Mouse (Mus musculus): ENCODE data around the gene Lrrc29. TPM values are rescaled to one million over a fixed set of nuclear protein-coding genes. Genes with fewer than 3 reads are reported as not detected.

Gene Lrrc29
- polyA plus RNA-seq, 1 experiment from 2014 or later: 1.4 TPM

- no peak for DNase-seq (ENCODE audit: low spot score)
- no peaks in the 10 kb centered on the region for H3K9me3 ChIP-seq (replicated peaks)
- WGBS: 74% methylated on average over 6 of the region's 6 CpGs
- no peak overlapping the region for H3K4me3 ChIP-seq
- peaks cover 41% of the 10 kb centered on the region for H3K36me3 ChIP-seq
- 0 out of 2 replicates have a peak, but pooled peaks cover 9% of the 10 kb centered on the region for H3K4me1 ChIP-seq
- H3K27ac ChIP-seq: no peak overlapping the region
- H3K27me3 ChIP-seq (ENCODE audit: low read depth, poor library complexity, severe bottlenecking): peaks cover 8% of the 10 kb centered on the region
These were observed 14.0 kb upstream of the Lrrc29 start for GRCm38 (mm10) chr8:105339886-105340635.

GRCm38 (mm10) chr8:105338992-105339391, 12.9 kb upstream of the Lrrc29 start:
- DNase-seq (ENCODE audit: low spot score): no peak
- H3K27ac ChIP-seq: no peak overlapping the region
- H3K27me3 ChIP-seq (ENCODE audit: low read depth, poor library complexity, severe bottlenecking): peaks cover 8% of the 10 kb centered on the region
- H3K9me3 ChIP-seq (replicated peaks): no peaks in the 10 kb centered on the region
- 26% methylated on average over 4 of the region's 4 CpGs for WGBS
- H3K4me3 ChIP-seq: no peak overlapping the region
- peaks cover 52% of the 10 kb centered on the region for H3K36me3 ChIP-seq
- 0 out of 2 replicates have a peak, but pooled peaks cover 9% of the 10 kb centered on the region for H3K4me1 ChIP-seq

DNA sequence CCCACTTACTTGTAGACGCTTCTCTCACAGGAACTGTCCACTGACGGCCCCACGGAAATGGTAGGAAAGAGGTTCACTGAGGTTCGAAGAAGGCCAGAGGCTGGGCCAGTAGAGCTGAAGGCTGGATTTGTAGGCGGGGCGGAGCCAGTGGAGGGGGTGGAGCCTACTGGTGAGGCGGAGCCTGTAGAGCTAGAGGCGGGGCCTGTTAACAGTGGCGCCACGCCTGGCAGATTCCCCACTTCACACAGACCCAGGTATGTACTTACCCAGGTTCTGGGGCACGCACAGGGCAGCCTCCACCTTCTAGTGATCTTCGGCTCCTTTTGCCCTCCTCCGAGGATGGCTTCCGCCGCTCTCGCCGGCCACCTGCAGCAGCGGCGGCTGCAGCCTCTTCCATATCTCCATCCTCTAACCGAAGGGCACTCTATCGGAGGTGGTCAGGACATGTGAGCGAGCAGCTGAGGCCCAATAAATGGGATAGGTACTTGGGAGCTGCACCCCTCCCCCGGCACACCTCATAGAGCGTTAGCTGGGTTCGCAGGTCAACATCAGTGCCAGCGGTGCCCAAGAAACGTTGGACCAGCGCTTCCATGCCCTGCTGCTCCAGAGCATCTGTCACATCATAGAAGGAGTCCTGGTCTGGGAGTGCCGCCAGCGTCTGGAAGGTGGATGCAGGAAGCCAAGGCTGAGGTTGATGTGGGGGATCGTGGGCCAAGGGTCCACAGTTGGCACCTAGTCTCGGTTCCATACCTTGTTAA, 10.5 kb upstream of the Lrrc29 start:
- 40% methylated on average over 32 of the region's 32 CpGs for whole genome bisulfite sequencing
- peaks cover 76% of the 10 kb centered on the region for H3K36me3 ChIP-seq
- H3K4me3 ChIP-seq: no peak overlapping the region

GRCm38 (mm10) chr8:105332523-105332922, 6.4 kb upstream of the Lrrc29 start:
- WGBS: 86% methylated on average over 2 of the region's 2 CpGs
- H3K36me3 ChIP-seq: peaks cover 98% of the 10 kb centered on the region
- no peak for DNase-seq (ENCODE audit: low spot score)

More for the DNA sequence above, 10.5 kb upstream of the Lrrc29 start:
- Histone ChIP-seq H3K9me3 (replicated peaks) (no peaks in the 10 kb centered on the region), H3K4me1 (0 out of 2 replicates have a peak, but pooled peaks cover 9% of the 10 kb centered on the region), H3K27me3 (ENCODE audit: low read depth, poor library complexity, severe bottlenecking) (peaks cover 8% of the 10 kb centered on the region), H3K27ac (no peak overlapping the region)
- DNase-seq (ENCODE audit: low spot score): no peak

GRCm38 (mm10) chr8:105331931-105332330, 5.9 kb upstream of the Lrrc29 start:
- Histone ChIP-seq H3K4me1 (peaks cover 6% of the 10 kb centered on the region), H3K27ac (no peak overlapping the region), H3K27me3 (ENCODE audit: low read depth, poor library complexity, severe bottlenecking) (peaks cover 4% of the 10 kb centered on the region; the same call in 1 of the 2 replicates), H3K36me3 (peaks cover 95% of the 10 kb centered on the region), H3K9me3 (replicated peaks) (no peaks in the 10 kb centered on the region), H3K4me3 (no peak overlapping the region)
- DNase-seq (ENCODE audit: low spot score): no peak
- WGBS: 97% methylated on average over 9 of the region's 9 CpGs

More at GRCm38 (mm10) chr8:105332523-105332922, 6.4 kb upstream of the Lrrc29 start:
- no peaks in the 10 kb centered on the region for H3K9me3 ChIP-seq (replicated peaks)
- H3K4me3 ChIP-seq: no peak overlapping the region
- H3K27ac ChIP-seq: no peak overlapping the region
- H3K4me1 ChIP-seq: peaks cover under 1% of the 10 kb centered on the region
- H3K27me3 ChIP-seq (ENCODE audit: low read depth, poor library complexity, severe bottlenecking): peaks cover 8% of the 10 kb centered on the region

DNA sequence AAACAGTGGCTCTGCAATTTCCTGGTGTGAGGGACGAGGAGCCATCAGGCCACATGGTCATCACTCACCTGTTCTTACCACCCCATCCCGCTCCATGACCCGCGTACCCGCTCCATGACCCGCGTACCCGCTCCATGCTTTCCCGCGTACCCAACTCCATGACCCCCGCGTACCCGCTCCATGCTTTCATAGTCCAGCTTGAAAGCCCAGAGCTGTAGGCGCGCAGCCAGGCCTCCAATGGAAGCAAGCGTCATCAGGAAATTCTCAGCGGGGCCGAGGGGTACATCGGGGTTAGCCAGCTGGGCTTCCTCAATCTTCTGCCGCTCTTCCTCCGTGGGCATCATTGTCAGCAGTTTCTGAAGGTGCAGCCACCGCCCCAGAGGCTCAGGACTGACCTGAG, 5.4 kb upstream of the Lrrc29 start:
- no peak overlapping the region for H3K4me3 ChIP-seq
- no peak for DNase-seq (ENCODE audit: low spot score)
- H3K9me3 ChIP-seq (replicated peaks): no peaks in the 10 kb centered on the region
- H3K27ac ChIP-seq: no peak overlapping the region
- H3K36me3 ChIP-seq: peaks cover 90% of the 10 kb centered on the region
- WGBS: 96% methylated on average over 22 of the region's 22 CpGs
- H3K27me3 ChIP-seq (ENCODE audit: low read depth, poor library complexity, severe bottlenecking): no peaks in the 10 kb centered on the region
- peaks cover 8% of the 10 kb centered on the region for H3K4me1 ChIP-seq

DNA sequence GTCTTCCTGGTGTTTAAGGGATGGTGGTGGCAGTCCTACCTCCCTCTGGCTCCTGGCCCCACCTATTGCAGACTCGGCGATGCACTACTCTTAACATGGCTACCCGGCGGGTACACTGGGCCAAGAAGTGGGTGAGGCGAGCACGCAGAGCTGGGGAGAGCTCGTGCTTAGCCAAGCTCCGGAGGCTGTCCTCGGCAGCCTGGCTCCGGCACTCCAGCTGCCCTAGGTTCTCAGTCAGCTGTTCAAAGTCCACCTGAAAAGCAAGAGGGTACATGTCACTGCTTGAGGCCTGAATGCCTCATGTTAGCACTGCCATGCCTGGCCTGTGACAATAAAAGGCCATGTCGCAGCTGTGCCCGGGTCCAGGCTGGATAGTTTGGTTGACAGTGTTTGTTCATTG, 4.2 kb upstream of the Lrrc29 start:
- Histone ChIP-seq H3K27me3 (ENCODE audit: low read depth, poor library complexity, severe bottlenecking) (no peaks in the 10 kb centered on the region), H3K27ac (no peak overlapping the region), H3K9me3 (replicated peaks) (no peaks in the 10 kb centered on the region), H3K4me3 (no peak overlapping the region), H3K36me3 (peaks cover 79% of the 10 kb centered on the region), H3K4me1 (peaks cover 11% of the 10 kb centered on the region)
- no peak for DNase-seq (ENCODE audit: low spot score)
- WGBS: 96% methylated on average over 12 of the region's 12 CpGs

GRCm38 (mm10) chr8:105326968-105327367, 890 bp upstream of the Lrrc29 start:
- H3K9me3 ChIP-seq (replicated peaks): no peaks in the 10 kb centered on the region
- peaks cover 56% of the 10 kb centered on the region for H3K36me3 ChIP-seq
- DNase-seq (ENCODE audit: low spot score): no peak
- peaks cover 18% of the 10 kb centered on the region for H3K4me1 ChIP-seq
- H3K27ac ChIP-seq: peak overlapping the region; percentile 84
- peak overlapping the region; percentile 75 for H3K4me3 ChIP-seq
- 50% methylated on average over 6 of the region's 6 CpGs for WGBS
- H3K27me3 ChIP-seq (ENCODE audit: low read depth, poor library complexity, severe bottlenecking): no peaks in the 10 kb centered on the region

DNA sequence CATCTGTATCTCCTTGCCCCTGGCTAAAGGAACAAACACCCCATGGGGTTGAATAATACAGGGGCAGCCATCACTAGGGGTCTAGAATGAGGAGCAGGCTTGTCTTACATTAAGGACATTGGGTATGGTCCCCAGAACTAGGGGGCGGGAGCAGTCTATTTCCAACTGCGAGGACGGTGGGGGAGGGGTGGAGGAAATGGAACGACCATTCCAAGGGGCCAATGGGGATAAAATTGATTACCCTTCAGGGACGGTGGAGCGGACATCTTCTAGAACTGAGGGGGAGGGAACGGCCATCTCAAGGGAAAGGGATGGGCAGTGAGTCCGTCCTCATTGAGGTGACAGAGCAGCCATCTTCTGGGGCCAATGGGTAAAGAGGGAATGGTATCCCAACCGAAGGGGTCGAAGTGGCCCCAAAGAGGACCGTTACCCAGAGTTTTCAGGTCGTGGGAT, 411 bp downstream of the Lrrc29 start:
- Histone ChIP-seq H3K9me3 (replicated peaks) (no peaks in the 10 kb centered on the region), H3K27me3 (ENCODE audit: low read depth, poor library complexity, severe bottlenecking) (no peaks in the 10 kb centered on the region), H3K36me3 (peaks cover 46% of the 10 kb centered on the region), H3K27ac (peak overlapping the region; percentile 84), H3K4me1 (peaks cover 18% of the 10 kb centered on the region), H3K4me3 (peak overlapping the region; percentile 75)
- WGBS: under 1% methylated on average over 12 of the region's 12 CpGs
- no peak for DNase-seq (ENCODE audit: low spot score)

- Histone ChIP-seq H3K9me3 (replicated peaks) (no peaks in the 10 kb centered on the region), H3K36me3 (peaks cover 40% of the 10 kb centered on the region), H3K27ac (no peak overlapping the region), H3K4me1 (peaks cover 18% of the 10 kb centered on the region), H3K27me3 (ENCODE audit: low read depth, poor library complexity, severe bottlenecking) (no peaks in the 10 kb centered on the region), H3K4me3 (no peak overlapping the region)
- DNase-seq (ENCODE audit: low spot score): no peak
- 88% methylated on average over 4 of the region's 4 CpGs for WGBS
These were observed 2.9 kb downstream of the Lrrc29 start for GRCm38 (mm10) chr8:105323183-105323582.

DNA sequence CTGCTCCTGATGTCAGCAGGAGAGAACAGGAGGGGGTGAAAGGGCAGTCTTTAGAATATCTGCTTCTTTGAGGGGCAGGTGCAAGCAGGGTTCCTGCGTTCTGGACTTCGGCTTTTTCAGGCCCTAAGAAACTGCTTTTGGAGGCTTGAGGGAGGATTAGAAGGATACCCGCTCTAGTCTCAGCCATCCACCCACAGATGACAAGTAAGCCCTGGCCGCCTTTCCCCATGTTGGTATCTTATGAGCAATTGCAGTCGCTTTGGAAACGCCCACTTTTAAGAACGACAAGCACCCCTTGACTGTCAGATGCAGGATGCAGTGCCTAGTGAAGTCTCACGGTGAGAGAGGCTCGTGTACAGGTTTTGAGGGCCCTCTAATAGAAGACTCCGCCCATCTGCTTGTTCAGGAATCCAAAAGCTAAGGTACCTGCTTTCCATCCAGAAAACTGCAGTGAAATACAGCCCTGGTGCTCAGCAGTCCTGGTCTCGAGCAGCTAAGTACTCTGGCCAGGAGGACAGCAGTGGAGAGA, 7.4 kb downstream of the Lrrc29 start:
- Histone ChIP-seq H3K36me3 (peaks cover 74% of the 10 kb centered on the region), H3K4me1 (no peaks in the 10 kb centered on the region), H3K9me3 (replicated peaks) (no peaks in the 10 kb centered on the region), H3K4me3 (no peak overlapping the region), H3K27ac (no peak overlapping the region), H3K27me3 (ENCODE audit: low read depth, poor library complexity, severe bottlenecking) (no peaks in the 10 kb centered on the region)
- WGBS: 82% methylated on average over 11 of the region's 11 CpGs
- no peak for DNase-seq (ENCODE audit: low spot score)

GRCm38 (mm10) chr8:105317941-105318340, 8.1 kb downstream of the Lrrc29 start:
- Histone ChIP-seq H3K4me1 (no peaks in the 10 kb centered on the region), H3K4me3 (no peak overlapping the region), H3K27me3 (ENCODE audit: low read depth, poor library complexity, severe bottlenecking) (no peaks in the 10 kb centered on the region), H3K9me3 (replicated peaks) (no peaks in the 10 kb centered on the region), H3K36me3 (peaks cover 78% of the 10 kb centered on the region), H3K27ac (no peak overlapping the region)
- WGBS: 90% methylated on average over 4 of the region's 4 CpGs
- DNase-seq (ENCODE audit: low spot score): no peak

All from limb, embryonic 10.5 days (tissue).